In genomic region chr9:77557181-77557580, GRCm38 (mm10) we compare ENCODE assay signal across 24 mouse cellular contexts.
"Had no signal": no experiment of that assay in that cellular context is flagged by ENCODE, and none has a peak within 500 bp of the region (broad histone marks: within the 10 kb centered on the region; RNA-seq: fewer than 3 reads in every experiment).

No protein-coding gene starts in this region.

- H3K9me3 ChIP-seq: limb, embryonic 10.5 days; limb, embryonic 12.5 days; liver, embryonic 12.5 days had no signal

- H3K36me3 ChIP-seq: heart, embryonic 10.5 days; heart, embryonic 12.5 days; hindbrain, embryonic 10.5 days; hindbrain, embryonic 12.5 days; limb, embryonic 10.5 days; limb, embryonic 12.5 days; liver, embryonic 12.5 days had no signal

- H3K4me1 ChIP-seq: hindbrain, embryonic 10.5 days; hindbrain, embryonic 12.5 days; limb, embryonic 12.5 days; liver, embryonic 12.5 days had no signal

- ATAC-seq: hindbrain, embryonic 16.5 days; liver, embryonic 12.5 days had no signal

- H3K27me3 ChIP-seq: hindbrain, embryonic 12.5 days; limb, embryonic 12.5 days; liver, embryonic 12.5 days had no signal

- H3K4me2 ChIP-seq: heart, embryonic 12.5 days; hindbrain, embryonic 12.5 days; hindbrain, embryonic 14.5 days; limb, embryonic 12.5 days; liver, embryonic 12.5 days had no signal

- H3K9ac ChIP-seq: heart, embryonic 12.5 days; hindbrain, embryonic 12.5 days; hindbrain, embryonic 14.5 days; limb, embryonic 12.5 days; liver, embryonic 12.5 days; liver, embryonic 14.5 days had no signal

- DNase-seq: gastrocnemius, adult 2 months; gastrocnemius, postnatal 10 days; gastrocnemius, postnatal 25 days; heart, adult 18-20 months; heart, postnatal 10 days; heart, postnatal 4 days; kidney, adult 18-20 months; kidney, adult 8-10 months; kidney, postnatal 10 days; kidney, postnatal 25 days; kidney, postnatal 4 days; liver had no signal

- H3K4me3 ChIP-seq: gastrocnemius, adult 2 months; heart, embryonic 10.5 days; heart, embryonic 12.5 days; hindbrain, embryonic 10.5 days; hindbrain, embryonic 12.5 days; layer of hippocampus, adult 2 months; left cerebral cortex, adult 2 months; limb, embryonic 10.5 days; limb, embryonic 12.5 days; liver, embryonic 12.5 days had no signal

- H3K27ac ChIP-seq: gastrocnemius, adult 2 months; heart, embryonic 10.5 days; hindbrain, embryonic 10.5 days; hindbrain, embryonic 12.5 days; hindbrain, embryonic 14.5 days; layer of hippocampus, adult 2 months; left cerebral cortex, adult 2 months; limb, embryonic 10.5 days; limb, embryonic 12.5 days; liver, embryonic 12.5 days; liver, embryonic 14.5 days had no signal
